Mouse (Mus musculus) intestine, embryonic 16.5 days (tissue): ENCODE results near the gene Ubr1. TPM values are rescaled to one million over a fixed set of nuclear protein-coding genes. Genes with fewer than 3 reads are reported as not detected.

Experiments
- ATAC-seq: fragments of 200-750 bp; cut with Nextera tagmentation; 2 replicates; pipeline ENCODE4 v1.8.0; 2017; ENCODE audit warnings: moderate TSS enrichment, moderate library complexity
- H3K27ac ChIP-seq: fragments of 300-500 bp; sonication (generic); 2 replicates; pipeline ENCODE4 v1.5.1; 2014; ENCODE audit warnings: mild to moderate bottlenecking, low read length
- H3K27me3 ChIP-seq: fragments of 300-500 bp; sonication (generic); replicated peaks from 2 replicates; pipeline ENCODE4 v1.6.1; 2014; ENCODE audit warnings: low read length, control low read depth, mixed read lengths; ENCODE audit not compliant: control insufficient read depth, insufficient read depth
- H3K36me3 ChIP-seq: fragments of 300-500 bp; sonication (generic); 2 replicates; pipeline ENCODE4 v1.6.1; 2014; ENCODE audit warnings: low read length, control low read depth; ENCODE audit not compliant: control insufficient read depth, insufficient read depth
- H3K4me1 ChIP-seq: fragments of 300-500 bp; sonication (generic); 2 replicates; pipeline ENCODE4 v1.6.1; 2014; ENCODE audit warnings: low read length, control low read depth, mixed read lengths; ENCODE audit not compliant: control insufficient read depth, insufficient read depth
- H3K4me2 ChIP-seq: fragments of 300-500 bp; sonication (generic); 2 replicates; pipeline ENCODE4 v1.6.1; 2014; ENCODE audit warnings: low read depth, low read length, control low read depth
- H3K4me3 ChIP-seq: fragments of 300-500 bp; sonication (generic); 2 replicates; pipeline ENCODE4 v1.5.1; 2014; ENCODE audit warnings: mild to moderate bottlenecking, low read length
- H3K9ac ChIP-seq: fragments of 300-500 bp; sonication (generic); 2 replicates; pipeline ENCODE4 v1.6.1; 2014; ENCODE audit warnings: low read depth, low read length
- H3K9me3 ChIP-seq: fragments of 300-500 bp; sonication (generic); 2 replicates; pipeline ENCODE4 v1.6.1; 2016; ENCODE audit warnings: low read length, control low read depth; ENCODE audit not compliant: control insufficient read depth
- WGBS: fragments of 180-500 bp; shearing (Covaris S2); extraction: QIAGEN DNeasy Blood & Tissue Kit; methylation state at CpG from one replicate; pipeline ENCODE4 v1.1.7; 2014; 5-methylcytosine and 5-hydroxymethylcytosine counted together
- polyA plus RNA-seq: library from polyadenylated mRNA; unstranded; fragments of >200 nt; fragmentation: Nextera tagmentation; extraction: Ambion mirVana; gene quantifications from 2 replicates; pipeline ENCODE4 v1.2.1, GENCODE M21; 2015

Gene Ubr1
- polyA plus RNA-seq, 1 experiment from 2014 or later = 16.2 TPM

DNA sequence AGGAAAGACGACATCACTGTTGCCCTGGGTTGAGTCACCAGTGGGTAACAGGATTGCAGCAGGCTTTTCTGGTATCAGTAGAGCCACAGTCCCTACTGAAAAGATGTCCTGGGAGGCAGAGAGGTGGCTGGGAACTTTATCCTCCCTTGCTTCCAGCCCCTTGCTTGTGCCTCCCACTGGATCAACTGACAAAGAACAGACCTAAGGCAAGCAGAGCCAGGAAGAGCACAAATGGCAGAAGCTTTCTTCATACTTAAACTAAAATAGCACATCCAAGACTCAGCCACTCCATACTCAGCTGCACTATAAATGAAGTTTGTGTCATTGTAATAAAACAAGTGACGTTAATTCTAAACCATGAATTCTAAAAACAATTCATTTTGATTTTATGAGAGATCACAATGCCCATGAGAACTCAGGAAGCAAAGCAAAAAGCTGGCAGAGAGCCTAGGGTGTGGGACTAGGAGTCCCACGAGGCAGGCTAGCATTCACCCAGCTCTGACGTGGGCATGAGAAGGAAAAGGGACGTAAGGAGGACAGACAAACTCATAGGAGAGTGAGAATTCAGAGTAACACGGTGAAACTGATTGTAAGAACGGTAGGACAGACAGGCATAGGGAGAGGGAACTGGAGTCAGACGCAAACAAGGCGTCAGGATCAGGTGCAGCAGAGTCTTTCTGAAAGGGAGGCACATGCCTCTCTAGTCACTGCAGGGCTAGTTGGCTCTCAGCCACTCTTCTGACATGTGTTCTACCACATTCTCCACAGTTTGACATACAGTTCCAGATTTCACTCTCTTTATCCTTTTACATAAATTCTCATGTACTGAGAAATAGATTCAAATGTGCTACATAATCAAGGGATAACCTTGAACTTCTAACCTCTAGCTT lies 98.8 kb downstream of the Ubr1 start:
- no peaks in the 10 kb centered on the region for H3K4me1 ChIP-seq
- peaks cover 11% of the 10 kb centered on the region; the same call in 1 of the 2 replicates for H3K36me3 ChIP-seq
- no peak overlapping the region for H3K27ac ChIP-seq
- no peak overlapping the region for H3K4me3 ChIP-seq
- H3K9me3 ChIP-seq = no peaks in the 10 kb centered on the region
- H3K27me3 ChIP-seq = no peaks in the 10 kb centered on the region
- peak; percentile 59; the same call in 1 of the 2 replicates for ATAC-seq
- 65% methylated on average over 9 of the region's 9 CpGs for WGBS
- no peak overlapping the region for H3K4me2 ChIP-seq
- no peak overlapping the region for H3K9ac ChIP-seq

DNA sequence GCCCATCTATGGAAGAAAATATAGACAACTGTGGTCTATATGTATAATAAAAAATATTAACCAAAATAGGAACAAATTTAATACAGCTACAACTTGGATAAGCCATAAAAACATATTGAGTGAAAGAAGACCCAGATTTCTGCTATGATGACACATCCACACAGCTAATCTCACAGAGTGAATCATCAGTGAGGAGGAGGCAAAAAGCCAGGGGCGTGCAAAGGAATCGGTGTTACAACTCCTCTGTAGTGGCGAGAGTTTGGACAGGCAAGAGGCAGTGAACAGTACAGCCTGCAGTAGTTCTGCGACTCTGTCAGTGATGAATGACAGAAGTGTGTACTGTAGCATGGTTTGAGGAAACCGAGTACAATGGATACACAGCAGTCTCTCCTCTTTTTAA lies 103.2 kb downstream of the Ubr1 start:
- H3K9me3 ChIP-seq = no peaks in the 10 kb centered on the region
- 0 out of 2 replicates have a peak, but pooled peaks cover 3% of the 10 kb centered on the region for H3K36me3 ChIP-seq
- no peaks in the 10 kb centered on the region for H3K27me3 ChIP-seq
- H3K4me1 ChIP-seq = no peaks in the 10 kb centered on the region
- H3K4me3 ChIP-seq = no peak overlapping the region
- H3K4me2 ChIP-seq = no peak overlapping the region
- no peak overlapping the region for H3K9ac ChIP-seq
- H3K27ac ChIP-seq = no peak overlapping the region
- WGBS = 87% methylated on average over 5 of the region's 5 CpGs
- ATAC-seq = no peak

DNA sequence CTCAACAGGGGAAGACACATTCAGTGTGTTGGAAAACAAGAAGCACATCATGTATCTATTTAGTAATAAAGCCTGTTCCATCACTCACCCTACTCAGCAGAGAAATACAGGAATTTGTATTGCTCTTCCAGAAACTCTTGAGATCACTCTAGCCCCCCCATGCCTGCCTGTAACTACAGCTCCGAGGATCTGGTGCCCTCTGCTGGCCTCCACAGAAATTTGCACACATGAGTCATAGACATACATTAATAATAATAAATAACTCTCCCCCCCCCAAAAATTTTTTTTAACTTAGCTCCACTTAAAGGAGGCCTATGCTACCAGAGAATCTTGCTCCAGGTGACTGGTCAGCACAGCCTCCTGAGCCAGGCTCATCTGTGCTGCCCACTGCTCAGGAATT lies 104.0 kb downstream of the Ubr1 start:
- H3K4me3 ChIP-seq = no peak overlapping the region
- no peak overlapping the region for H3K9ac ChIP-seq
- no peaks in the 10 kb centered on the region for H3K4me1 ChIP-seq
- H3K27ac ChIP-seq = no peak overlapping the region
- ATAC-seq = no peak
- no peaks in the 10 kb centered on the region for H3K9me3 ChIP-seq
- H3K4me2 ChIP-seq = no peak overlapping the region
- H3K36me3 ChIP-seq = 0 out of 2 replicates have a peak, but pooled peaks cover 3% of the 10 kb centered on the region
- WGBS = 36% methylated on average over 1 of the region's 1 CpGs
- H3K27me3 ChIP-seq = no peaks in the 10 kb centered on the region

DNA sequence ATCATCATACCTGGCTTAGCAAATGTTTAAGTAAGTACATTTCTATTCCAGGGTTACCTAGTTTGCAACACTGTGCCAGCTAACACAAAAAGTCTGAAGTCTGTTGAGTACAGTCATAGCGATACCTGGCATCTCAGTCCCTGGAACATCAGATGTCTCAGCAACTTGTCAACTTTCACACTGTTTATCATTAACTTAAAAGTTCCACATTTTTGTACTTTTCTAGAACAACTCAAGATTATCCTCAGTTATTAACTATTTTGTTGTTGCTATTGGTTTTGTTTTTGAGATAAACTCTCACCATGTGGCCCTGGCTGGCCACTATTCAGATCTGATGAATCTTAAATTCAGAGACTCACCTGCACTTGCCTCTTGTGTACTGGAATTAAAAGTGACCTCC lies 107.1 kb downstream of the Ubr1 start:
- Histone ChIP-seq H3K9ac (no peak overlapping the region), H3K27ac (no peak overlapping the region), H3K4me3 (no peak overlapping the region), H3K4me2 (no peak overlapping the region), H3K4me1 (no peaks in the 10 kb centered on the region), H3K27me3 (no peaks in the 10 kb centered on the region), H3K9me3 (no peaks in the 10 kb centered on the region), H3K36me3 (no peaks in the 10 kb centered on the region)
- ATAC-seq = no peak
- WGBS = 94% methylated on average over 1 of the region's 1 CpGs

DNA sequence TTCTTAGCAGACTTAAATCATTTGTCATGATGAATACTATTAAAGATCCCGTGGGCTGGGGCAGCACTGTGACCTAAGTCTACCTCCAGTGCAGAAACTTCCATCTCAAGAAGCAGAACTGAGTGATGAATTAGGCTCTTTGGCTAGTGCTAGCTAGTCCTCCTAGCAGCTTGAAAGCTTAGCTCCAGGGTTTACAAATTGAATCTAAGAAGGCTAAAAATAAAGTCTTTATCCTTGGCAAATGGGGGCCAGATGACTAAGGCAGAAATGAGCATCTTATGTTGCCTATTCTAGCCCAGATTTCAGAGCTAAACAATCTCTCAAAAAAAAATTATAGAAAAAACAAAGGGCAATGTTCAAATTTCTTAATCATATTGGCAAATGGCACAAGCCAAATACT lies 109.8 kb downstream of the Ubr1 start:
- Histone ChIP-seq H3K36me3 (no peaks in the 10 kb centered on the region), H3K4me1 (no peaks in the 10 kb centered on the region), H3K9me3 (no peaks in the 10 kb centered on the region), H3K9ac (no peak overlapping the region), H3K27me3 (no peaks in the 10 kb centered on the region), H3K4me2 (no peak overlapping the region), H3K4me3 (no peak overlapping the region), H3K27ac (no peak overlapping the region)
- no peak for ATAC-seq
- 67% methylated on average over 1 of the region's 1 CpGs for WGBS

DNA sequence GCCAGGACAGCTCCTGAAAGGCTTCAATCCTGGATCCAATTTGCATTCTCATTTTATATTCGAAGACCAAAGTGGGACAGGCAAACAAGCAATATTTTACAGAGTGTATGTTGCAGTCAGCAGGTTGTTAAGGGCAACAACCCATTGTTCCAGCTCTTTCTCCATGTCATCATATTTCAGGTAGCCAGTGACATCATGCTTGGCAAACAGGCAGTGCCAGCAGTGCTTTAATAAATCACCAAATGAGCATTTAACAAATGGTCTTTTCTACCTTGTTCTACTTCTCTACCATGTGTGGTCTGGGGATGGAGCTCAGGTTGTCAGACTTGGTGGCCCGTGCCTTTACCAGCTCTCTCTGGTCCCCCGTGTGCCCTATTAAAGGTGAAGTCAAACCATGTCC lies 112.4 kb downstream of the Ubr1 start:
- no peaks in the 10 kb centered on the region for H3K27me3 ChIP-seq
- no peaks in the 10 kb centered on the region for H3K36me3 ChIP-seq
- H3K4me2 ChIP-seq = no peak overlapping the region
- ATAC-seq = no peak
- H3K9ac ChIP-seq = no peak overlapping the region
- no peaks in the 10 kb centered on the region for H3K4me1 ChIP-seq
- no peaks in the 10 kb centered on the region for H3K9me3 ChIP-seq
- 88% methylated on average over 3 of the region's 3 CpGs for WGBS
- H3K27ac ChIP-seq = no peak overlapping the region
- H3K4me3 ChIP-seq = no peak overlapping the region

DNA sequence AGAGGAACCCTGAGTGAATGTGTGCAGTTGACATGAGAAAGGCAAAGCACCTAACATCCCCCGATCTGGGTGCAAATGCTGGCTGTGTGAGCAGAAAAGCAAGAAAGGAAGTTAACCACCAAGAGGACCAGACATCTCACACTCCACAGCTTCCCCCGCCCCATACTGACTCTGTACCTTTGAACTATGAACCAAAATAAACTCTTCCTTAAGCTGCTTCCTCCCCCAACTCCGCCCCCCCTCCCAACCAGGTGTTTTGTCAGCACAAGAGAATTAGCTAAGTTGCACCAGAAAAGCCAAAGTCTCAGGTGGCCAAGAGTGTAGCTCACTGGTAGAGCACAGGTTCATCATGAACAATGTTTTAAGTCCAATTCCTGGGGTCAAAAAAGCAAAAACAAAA lies 117.4 kb downstream of the Ubr1 start:
- 83% methylated on average over 3 of the region's 3 CpGs for WGBS
- Histone ChIP-seq H3K9me3 (no peaks in the 10 kb centered on the region), H3K9ac (no peak overlapping the region), H3K27ac (no peak overlapping the region), H3K4me3 (no peak overlapping the region), H3K36me3 (no peaks in the 10 kb centered on the region), H3K27me3 (no peaks in the 10 kb centered on the region), H3K4me2 (no peak overlapping the region), H3K4me1 (peaks cover 6% of the 10 kb centered on the region; the same call in 1 of the 2 replicates)
- no peak for ATAC-seq

DNA sequence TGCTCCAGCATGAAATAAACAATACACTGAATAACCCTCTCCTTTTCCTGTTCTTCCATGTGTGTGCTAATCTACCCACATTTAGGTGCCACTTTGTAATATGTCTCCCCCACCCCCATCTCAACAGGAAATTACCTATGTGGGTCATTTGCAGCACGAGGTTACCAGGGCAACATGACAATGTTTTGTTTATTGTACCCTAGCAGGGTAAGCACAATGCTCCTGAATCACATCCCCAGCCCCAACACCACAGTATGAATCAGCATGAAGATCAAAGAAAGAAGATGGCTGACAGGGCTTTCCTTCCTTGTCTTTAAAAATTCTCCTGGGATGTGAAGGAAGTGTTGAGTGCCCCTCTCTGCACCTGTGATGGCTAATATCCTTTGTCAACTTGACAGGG lies 117.9 kb downstream of the Ubr1 start:
- Histone ChIP-seq H3K27ac (no peak overlapping the region), H3K27me3 (no peaks in the 10 kb centered on the region), H3K36me3 (no peaks in the 10 kb centered on the region), H3K4me2 (no peak overlapping the region), H3K4me3 (no peak overlapping the region), H3K4me1 (peaks cover 6% of the 10 kb centered on the region; the same call in 1 of the 2 replicates), H3K9me3 (no peaks in the 10 kb centered on the region), H3K9ac (no peak overlapping the region)
- ATAC-seq = no peak
- 44% methylated on average over 1 of the region's 1 CpGs for WGBS

DNA sequence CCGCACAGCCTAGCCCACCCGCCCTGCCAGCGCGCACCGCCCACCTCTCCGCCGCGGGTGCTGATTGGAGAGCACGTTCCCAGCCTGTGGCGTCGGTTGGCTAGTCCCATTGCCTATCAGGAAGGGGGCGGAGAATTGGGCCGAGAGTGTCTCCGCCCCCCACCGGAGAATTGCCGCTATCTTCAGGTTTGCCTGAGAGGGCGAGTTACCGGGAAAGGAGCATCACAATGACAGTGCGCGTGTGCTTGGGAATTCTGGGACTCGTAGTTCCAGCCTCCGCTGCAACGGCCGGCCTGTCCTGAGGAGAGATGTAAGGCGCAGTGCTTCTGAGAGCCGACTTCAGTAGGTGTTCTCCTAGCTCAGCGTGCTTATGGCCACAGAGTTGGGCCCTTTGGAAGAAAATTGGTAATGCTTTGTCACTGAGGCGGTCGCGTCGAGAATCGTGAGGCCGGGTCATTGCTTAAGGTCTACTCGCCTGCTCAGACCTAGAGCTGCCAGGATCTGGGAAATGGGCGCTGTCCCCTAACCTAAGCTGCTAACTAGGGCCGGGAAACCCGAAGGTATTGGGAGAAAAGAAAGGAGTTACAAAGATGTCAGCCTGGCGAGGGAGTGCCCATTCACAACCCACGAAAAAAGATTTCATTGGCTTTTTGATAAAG lies 120.0 kb downstream of the Ubr1 start, which contains the start of gene Ttbk2:
Gene Ttbk2, minus strand, starts transcription at position 181 of the 659 bp plus-strand sequence.
- WGBS = 1% methylated on average over 39 of the region's 39 CpGs
- H3K36me3 ChIP-seq = no peaks in the 10 kb centered on the region
- ATAC-seq = peak; percentile 100
- no peaks in the 10 kb centered on the region for H3K9me3 ChIP-seq
- H3K4me1 ChIP-seq = peaks cover 6% of the 10 kb centered on the region; the same call in 1 of the 2 replicates
- H3K4me3 ChIP-seq = peak within 1 kb of the TSS; percentile 94
- H3K9ac ChIP-seq = peak within 1 kb of the TSS; percentile 80
- H3K27me3 ChIP-seq = no peaks in the 10 kb centered on the region
- H3K27ac ChIP-seq = peak within 1 kb of the TSS; percentile 61
- H3K4me2 ChIP-seq = peak within 1 kb of the TSS; percentile 92
